Mouse (Mus musculus) cortical plate, adult 2 months (tissue): ENCODE results near the gene Phf8. TPM values are rescaled to one million over a fixed set of nuclear protein-coding genes. Genes with fewer than 3 reads are reported as not detected.
A peak's percentile ranks its signal among the peaks of the same experiment; 100 is the strongest.
"Not testable (repeated sequence)": the region's sequence is repeated elsewhere in the genome, so short reads cannot be mapped to it uniquely, and the experiment has no call there.

Experiments
- H3K27ac ChIP-seq: fragments of 200-500 bp; 2 replicates; pipeline ENCODE4 v1.5.1; 2012; ENCODE audit warnings: low read length, control low read depth, inconsistent platforms; ENCODE audit not compliant: insufficient read depth
- H3K4me1 ChIP-seq: fragments of 200-500 bp; 2 replicates; pipeline ENCODE4 v1.6.1; 2011; ENCODE audit warnings: low read length; ENCODE audit not compliant: control insufficient read depth, insufficient read depth
- H3K4me3 ChIP-seq: fragments of 200-500 bp; 2 replicates; pipeline ENCODE4 v1.5.1; 2011; ENCODE audit warnings: mild to moderate bottlenecking, low read length, control low read depth; ENCODE audit not compliant: insufficient read depth
- CTCF ChIP-seq: fragments of 200-500 bp; IDR thresholded peaks from 2 replicates; pipeline ENCODE4 v1.5.1; 2011; ENCODE audit warnings: mild to moderate bottlenecking, control low read depth, low read length; ENCODE audit not compliant: insufficient read depth; ENCODE audit errors: extremely low read depth
- POLR2A ChIP-seq: fragments of 200-500 bp; IDR thresholded peaks from 2 replicates; pipeline ENCODE4 v1.6.1; 2011; ENCODE audit warnings: mild to moderate bottlenecking, low read length, control low read depth; ENCODE audit not compliant: insufficient read depth; ENCODE audit errors: extremely low read depth
- polyA plus RNA-seq: library from polyadenylated mRNA; depleted of rRNA; stranded (reverse); fragments of >200 nt; gene quantifications from 2 replicates; pipeline ENCODE4 v1.2.3, GENCODE M21; 2012; rRNA removed

Gene Phf8
- 17.7 and 18.7 TPM in 2 replicates for polyA plus RNA-seq

DNA sequence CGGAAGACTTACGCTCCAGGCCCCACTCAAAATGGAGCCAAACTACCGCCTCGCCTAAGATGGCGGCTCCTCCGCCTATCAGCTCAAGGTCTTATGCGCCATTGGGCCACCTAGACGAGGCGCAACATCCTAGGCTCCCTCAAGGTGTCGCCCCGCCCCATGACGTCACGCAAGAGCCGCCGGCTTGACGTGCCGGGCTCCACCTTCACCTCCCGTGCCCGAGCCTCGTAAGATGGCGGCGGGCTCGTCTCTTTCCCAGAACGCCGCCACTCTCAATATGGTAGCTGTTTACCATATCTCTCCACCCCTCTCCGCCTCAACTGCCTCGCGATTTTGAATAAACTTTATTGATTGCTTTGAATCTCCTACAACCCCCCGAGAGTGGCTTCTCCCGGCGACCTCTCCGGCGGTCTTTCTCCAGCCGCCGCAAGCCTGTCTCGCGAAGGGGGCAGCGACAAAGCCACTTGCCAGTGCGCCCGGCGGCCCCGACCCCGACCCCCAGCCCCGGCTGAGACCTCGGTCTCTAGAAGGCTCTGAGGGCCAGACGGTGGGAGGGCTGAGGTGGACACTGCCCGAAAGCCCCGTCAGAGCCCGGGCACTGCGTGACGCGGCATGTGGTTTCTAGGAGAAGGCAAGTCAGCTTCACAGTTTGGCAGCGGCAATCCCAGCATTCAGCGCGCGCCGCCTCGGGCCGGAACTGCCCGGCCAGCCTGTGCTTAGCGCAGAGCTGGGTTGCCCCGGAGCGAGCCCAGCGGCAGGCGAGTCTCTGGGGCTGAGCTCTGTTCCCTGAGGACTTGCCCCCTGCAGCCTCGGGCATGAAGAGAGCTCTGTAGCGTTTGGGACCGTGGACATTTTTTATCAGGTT, at the start of gene Phf8:
Gene Phf8, plus strand, starts transcription at position 215 of the 865 bp plus-strand sequence.
- H3K4me1 ChIP-seq: no peaks in the 10 kb centered on the region
- TF ChIP-seq POLR2A (peak; percentile 76), CTCF (no peak)
- H3K27ac ChIP-seq: peak within 1 kb of the TSS; percentile 88
- H3K4me3 ChIP-seq: peak within 1 kb of the TSS; percentile 87

DNA sequence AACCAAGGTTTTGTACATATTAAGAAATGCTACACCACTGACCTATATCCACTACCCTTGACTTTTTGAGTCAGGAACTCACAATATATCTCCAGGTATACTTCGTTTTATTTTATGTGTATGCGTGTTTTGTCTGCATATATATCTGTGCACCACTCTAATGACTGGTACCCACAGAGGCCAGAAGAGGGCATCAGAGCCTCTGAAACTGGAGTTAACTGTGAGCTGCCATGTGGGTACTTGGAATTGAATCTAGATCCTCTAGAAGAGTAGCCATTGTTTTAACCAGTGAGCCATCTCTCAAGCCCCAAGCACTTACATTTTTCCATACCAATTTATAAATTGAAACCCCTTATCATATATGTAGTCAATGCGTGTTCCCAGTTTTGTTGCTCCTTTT, 32.3 kb upstream of the Phf8 start:
- Histone ChIP-seq H3K4me3 (no peak overlapping the region), H3K4me1 (no peaks in the 10 kb centered on the region), H3K27ac (no peak overlapping the region)
- TF ChIP-seq POLR2A (no peak), CTCF (no peak)

DNA sequence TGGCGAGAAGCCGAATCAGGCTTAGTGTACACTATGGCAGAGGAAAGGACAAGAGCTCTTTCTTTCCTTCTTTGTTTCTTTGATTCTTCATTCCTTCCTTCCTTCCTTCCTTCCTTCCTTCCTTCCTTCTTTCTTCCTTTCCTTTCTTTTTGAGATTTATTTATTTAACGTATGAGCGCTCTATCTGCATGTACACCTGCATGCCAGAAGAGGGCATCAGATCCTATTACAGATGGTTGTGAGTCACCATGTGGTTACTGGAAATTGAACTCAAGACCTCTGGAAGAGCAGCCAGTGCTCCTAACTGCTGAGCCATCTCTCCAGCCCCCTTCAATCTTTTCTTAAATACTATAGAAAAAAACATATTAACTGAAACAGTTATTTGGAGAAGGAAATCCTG, 27.2 kb upstream of the Phf8 start:
- not testable (repeated sequence) for H3K4me3 ChIP-seq, H3K27ac ChIP-seq, H3K4me1 ChIP-seq

DNA sequence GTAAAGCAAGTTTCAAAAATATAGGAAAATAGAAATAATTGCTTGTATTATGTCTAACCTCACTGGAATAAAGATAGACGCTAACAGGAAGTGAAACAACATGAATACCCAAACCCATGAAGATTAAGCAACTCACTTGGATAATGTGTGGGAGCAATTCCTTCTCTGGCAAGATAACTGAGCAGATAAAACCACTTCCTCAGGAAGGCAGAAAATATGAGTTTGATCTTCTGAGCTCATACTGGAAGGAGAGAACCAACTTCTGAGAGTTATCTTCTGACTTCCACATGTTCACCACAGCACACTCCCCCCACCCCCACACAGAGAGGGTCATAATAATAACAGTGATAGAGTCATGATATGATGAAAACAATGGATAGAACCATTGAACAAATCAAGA, 23.9 kb upstream of the Phf8 start:
- Histone ChIP-seq H3K4me3 (no peak overlapping the region), H3K4me1 (no peaks in the 10 kb centered on the region), H3K27ac (no peak overlapping the region)
- TF ChIP-seq CTCF: no peak
- no peak for TF ChIP-seq POLR2A

DNA sequence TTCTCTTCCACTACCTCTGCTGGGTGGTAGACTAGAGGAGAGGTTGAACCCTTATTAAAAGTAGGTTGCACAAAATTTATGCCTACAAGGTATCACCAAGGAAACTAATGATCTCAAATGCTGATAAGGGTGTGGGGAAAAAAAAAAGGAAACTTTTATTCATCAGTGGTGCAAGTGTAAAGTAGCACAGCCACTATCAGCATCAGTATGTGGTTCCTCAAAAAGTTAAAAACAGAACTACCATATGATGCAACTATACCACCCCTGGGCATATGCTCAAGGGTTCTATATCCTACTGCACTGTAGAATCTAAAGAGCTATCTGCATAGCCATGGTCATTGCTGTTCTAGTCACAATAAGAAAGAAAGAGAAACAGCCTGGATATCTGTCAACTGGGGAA, 11.9 kb upstream of the Phf8 start:
- no peak for TF ChIP-seq POLR2A
- no peak for TF ChIP-seq CTCF
- Histone ChIP-seq H3K4me1 (no peaks in the 10 kb centered on the region), H3K27ac (no peak overlapping the region), H3K4me3 (no peak overlapping the region)

DNA sequence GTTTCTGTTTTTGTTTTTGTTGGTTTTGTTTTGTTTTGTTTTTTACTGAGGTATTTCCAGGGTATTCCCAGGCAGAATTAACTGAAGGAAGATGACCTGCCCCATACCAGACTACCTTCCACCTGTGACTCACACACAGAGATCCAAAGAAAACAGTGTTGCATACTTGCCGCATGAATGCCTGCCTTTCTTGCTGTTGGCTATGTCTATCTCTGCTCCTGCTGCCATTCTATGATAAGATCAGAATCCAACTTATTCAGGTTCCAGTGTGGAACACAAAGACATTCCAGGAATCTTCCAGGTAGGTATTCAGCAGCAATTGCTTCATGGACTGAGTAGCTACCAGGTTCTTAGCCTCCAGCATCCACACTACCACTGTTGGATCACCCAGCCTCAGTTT, 10.6 kb upstream of the Phf8 start:
- Histone ChIP-seq H3K4me3 (no peak overlapping the region), H3K27ac (no peak overlapping the region), H3K4me1 (no peaks in the 10 kb centered on the region)
- TF ChIP-seq POLR2A: no peak

DNA sequence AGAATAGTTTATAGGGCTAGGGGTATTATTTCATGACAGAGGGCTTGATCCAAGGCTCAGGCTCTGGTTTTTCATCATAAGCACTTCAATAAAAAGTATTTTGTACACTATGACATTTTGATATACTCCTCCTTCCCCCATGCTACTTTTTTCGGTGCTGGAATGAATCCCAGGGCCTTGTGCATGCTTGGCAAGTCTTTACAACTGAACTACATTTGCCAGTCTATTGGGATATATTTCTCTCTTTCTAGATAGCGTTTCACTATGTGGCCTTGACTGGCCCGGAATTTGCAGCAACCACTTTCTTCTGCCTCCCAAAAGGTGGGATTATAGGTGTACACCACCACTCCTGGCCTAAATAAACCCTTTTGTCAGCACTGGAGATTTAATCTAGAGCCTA, 7.4 kb upstream of the Phf8 start:
- TF ChIP-seq POLR2A (no peak), CTCF (no peak)
- Histone ChIP-seq H3K27ac (no peak overlapping the region), H3K4me1 (no peaks in the 10 kb centered on the region), H3K4me3 (no peak overlapping the region)

DNA sequence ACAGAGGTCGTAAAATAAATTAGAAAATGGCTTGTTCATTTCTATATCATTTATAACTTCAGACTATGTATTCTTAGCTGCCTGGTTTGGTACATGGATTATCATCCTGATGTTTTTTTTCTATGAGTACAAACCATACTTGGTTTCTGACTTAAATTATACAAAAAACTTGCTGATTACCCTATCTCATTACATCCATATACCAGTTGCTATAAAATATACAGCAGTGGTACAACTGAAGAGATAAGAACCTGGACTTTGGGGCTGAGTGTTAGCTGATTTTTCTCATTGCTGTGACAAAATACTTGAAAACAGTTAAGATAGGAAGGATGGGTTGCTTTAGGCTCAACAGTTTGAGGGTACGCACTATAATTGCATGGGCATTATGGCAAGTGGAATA, 6.8 kb upstream of the Phf8 start:
- no peak for TF ChIP-seq CTCF
- TF ChIP-seq POLR2A: no peak
- no peaks in the 10 kb centered on the region for H3K4me1 ChIP-seq
- no peak overlapping the region for H3K27ac ChIP-seq
- no peak overlapping the region for H3K4me3 ChIP-seq

DNA sequence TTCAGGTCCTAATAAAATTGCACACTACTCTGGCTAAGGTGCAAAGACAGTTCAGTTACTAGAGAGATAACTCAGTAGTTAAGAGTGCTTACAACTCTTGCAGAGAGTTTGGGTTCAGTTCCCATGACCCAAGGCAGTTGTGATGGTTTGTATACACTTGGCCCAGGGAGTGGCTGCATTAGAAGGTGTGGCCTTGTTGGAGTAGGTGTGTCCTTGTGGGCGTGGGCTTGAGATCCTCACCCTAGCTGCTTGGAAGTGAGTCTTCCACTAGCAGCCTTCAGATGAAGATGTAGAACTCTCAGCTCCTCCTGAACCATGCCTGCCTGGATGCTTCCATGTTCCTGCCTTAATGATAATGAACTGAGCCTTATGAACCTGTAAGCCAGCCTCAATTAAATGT, 2.3 kb upstream of the Phf8 start:
- Histone ChIP-seq H3K4me1 (no peaks in the 10 kb centered on the region), H3K4me3 (no peak overlapping the region), H3K27ac (no peak overlapping the region)
- TF ChIP-seq POLR2A (no peak), CTCF (no peak)

DNA sequence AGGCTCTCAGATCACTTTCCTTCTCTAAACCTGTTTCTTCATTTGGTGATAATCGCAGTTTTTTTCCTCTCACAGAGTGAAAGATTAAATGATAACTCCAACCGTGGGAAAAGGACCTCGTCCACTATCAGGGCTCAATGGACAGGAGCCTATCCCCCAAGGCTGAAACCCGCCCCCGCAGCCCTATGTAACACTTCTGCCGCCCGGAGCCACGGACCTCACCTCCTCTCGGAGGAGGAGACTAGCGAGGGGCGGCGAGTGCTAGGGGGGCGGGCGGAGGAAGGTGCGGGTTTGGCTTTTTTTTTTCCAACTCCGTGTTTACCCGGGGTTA, 380 bp upstream of the Phf8 start:
- H3K27ac ChIP-seq: peak overlapping the region; percentile 88; the same call in 1 of the 2 replicates
- TF ChIP-seq CTCF: no peak
- TF ChIP-seq POLR2A: no peak
- H3K4me3 ChIP-seq: peak overlapping the region; percentile 87
- no peaks in the 10 kb centered on the region for H3K4me1 ChIP-seq
